Mouse (Mus musculus) megakaryocyte, embryonic 14.5 days (primary cell): ENCODE measurements around the gene Prr7.
"Not testable (repeated sequence)": the region's sequence is repeated elsewhere in the genome, so short reads cannot be mapped to it uniquely, and the experiment has no call there.

Experiments used
- FLI1 ChIP-seq: IDR thresholded peaks from 2 replicates; pipeline ENCODE4 v1.6.1; 2012; ENCODE audit warnings: low read length, inconsistent platforms, mixed read lengths
- GATA1 ChIP-seq: IDR thresholded peaks from 3 replicates; pipeline ENCODE4 v1.6.1; 2012; ENCODE audit warnings: mixed read lengths, low read length, inconsistent platforms, borderline replicate concordance

GRCm38 (mm10) chr13:55437111-55437629, 26.9 kb upstream of the Prr7 start:
- TF ChIP-seq GATA1, FLI1: not testable (repeated sequence)
